Mouse (Mus musculus): Measurements from ENCODE around the gene Sox5. TPM values are rescaled to one million over a fixed set of nuclear protein-coding genes. Genes with fewer than 3 reads are reported as not detected.

Gene Sox5
- polyA plus RNA-seq, 1 experiment from 2014 or later = 23.4 TPM

DNA sequence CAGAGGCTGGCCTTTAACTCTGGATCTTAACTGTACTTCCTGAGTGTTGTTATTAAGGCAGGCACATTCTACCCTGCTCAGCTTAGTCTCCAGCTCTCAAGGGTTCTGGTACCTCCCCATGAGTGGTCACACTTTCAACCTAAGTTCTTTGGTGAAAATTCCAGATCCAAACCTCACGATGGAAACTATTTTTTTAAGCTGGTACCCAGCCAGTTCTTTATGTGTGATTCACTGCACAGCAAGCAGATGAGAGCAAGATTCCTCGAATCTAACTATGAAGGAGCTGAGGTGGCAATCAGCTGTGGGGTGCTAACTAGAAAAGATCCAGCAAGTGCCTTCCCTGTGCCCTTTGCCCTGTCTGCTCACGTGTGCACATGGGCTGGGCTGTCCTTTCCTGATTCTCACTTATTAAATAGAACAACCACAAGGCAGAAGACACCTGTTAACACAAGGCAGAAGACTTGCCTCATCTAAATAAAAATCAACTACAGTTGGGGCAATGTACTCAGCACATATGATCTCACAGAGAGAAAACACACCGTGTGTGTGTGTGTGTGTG lies 118.2 kb downstream of the Sox5 start:
- WGBS = 85% methylated on average over 4 of the region's 4 CpGs
- no peak for ATAC-seq (replicated peaks; ENCODE audit: insufficient number of reproducible peaks, low FRiP score, low TSS enrichment, low read depth)

DNA sequence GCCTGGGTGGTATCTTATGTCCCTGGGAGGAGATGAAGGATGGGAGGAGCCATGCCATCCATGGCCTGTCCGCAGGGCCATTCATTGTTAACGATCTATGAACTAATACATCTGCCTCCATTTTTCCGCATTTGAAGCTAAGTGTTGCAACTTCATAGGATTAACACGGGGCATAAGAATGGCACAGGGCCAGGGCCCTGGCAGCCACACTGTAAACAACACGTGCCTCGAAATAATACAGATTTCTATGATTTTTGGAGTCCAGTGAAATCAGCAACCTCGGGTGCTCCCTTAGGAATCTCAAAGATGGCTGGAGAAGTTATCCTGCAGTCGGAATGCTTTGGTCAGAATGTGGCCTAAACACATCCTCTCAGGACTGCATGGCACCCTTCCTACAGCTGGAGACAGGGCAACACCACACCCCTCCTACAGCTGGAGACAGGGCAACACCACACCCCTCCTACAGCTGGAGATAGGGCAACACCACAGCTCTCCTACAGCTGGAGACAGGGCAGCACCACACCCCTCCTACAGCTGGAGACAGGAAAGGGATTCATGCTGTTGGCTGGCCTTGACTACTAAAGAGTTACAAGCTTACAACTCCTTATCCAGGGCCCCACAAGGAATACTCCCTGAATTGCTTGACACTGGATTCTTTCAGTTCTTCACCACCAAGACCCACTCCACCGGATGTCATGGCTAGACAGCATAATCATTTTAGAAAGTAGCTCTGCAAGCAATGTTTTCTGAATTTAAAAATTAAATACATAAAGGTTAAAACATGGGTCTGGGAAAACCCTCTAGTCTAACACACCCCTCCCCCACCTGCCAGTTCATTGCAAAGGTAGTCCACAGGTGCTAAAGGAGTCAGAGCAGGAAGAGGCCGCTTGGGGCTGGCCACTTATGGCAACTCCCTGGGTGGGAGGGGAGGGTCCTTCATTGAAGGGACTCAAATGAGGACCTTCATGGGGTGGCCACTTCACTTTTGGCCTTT lies 122.4 kb downstream of the Sox5 start:
- no peak overlapping the region for H3K4me3 ChIP-seq (ENCODE audit: low read depth, low read length)
- H3K9me3 ChIP-seq (replicated peaks; ENCODE audit: control insufficient read depth, low read length) = no peaks in the 10 kb centered on the region
- no peaks in the 10 kb centered on the region for H3K27me3 ChIP-seq (ENCODE audit: control insufficient read depth, insufficient read depth, low read length)
- H3K9ac ChIP-seq (replicated peaks; ENCODE audit: low read length) = no peak overlapping the region
- H3K36me3 ChIP-seq (replicated peaks; ENCODE audit: control insufficient read depth, insufficient read depth, low read depth, low read length) = no peaks in the 10 kb centered on the region
- WGBS = 86% methylated on average over 10 of the region's 10 CpGs
- 0 out of 2 replicates have a peak, but pooled peaks have one; percentile 67 for ATAC-seq (replicated peaks; ENCODE audit: insufficient number of reproducible peaks, low FRiP score, low TSS enrichment, low read depth)
- no peak for DNase-seq (ENCODE audit: low spot score)
- H3K4me1 ChIP-seq (ENCODE audit: control insufficient read depth, insufficient read depth, low read length) = peaks cover 2% of the 10 kb centered on the region; the same call in 1 of the 2 replicates
- H3K27ac ChIP-seq (replicated peaks; ENCODE audit: low read depth, low read length) = no peak overlapping the region
- no peak overlapping the region for H3K4me2 ChIP-seq (ENCODE audit: low read depth, low read length)

More for the DNA sequence above, 118.2 kb downstream of the Sox5 start:
- Histone ChIP-seq H3K4me2 (ENCODE audit: low read depth, low read length) (no peak overlapping the region), H3K4me3 (ENCODE audit: low read depth, low read length) (no peak overlapping the region), H3K9me3 (replicated peaks; ENCODE audit: control insufficient read depth, low read length) (no peaks in the 10 kb centered on the region), H3K27me3 (ENCODE audit: control insufficient read depth, insufficient read depth, low read length) (no peaks in the 10 kb centered on the region), H3K4me1 (ENCODE audit: control insufficient read depth, insufficient read depth, low read length) (peaks cover 2% of the 10 kb centered on the region; the same call in 1 of the 2 replicates), H3K36me3 (replicated peaks; ENCODE audit: control insufficient read depth, insufficient read depth, low read depth, low read length) (no peaks in the 10 kb centered on the region), H3K27ac (replicated peaks; ENCODE audit: low read depth, low read length) (no peak overlapping the region), H3K9ac (replicated peaks; ENCODE audit: low read length) (no peak overlapping the region)
- no peak for DNase-seq (ENCODE audit: low spot score)

DNA sequence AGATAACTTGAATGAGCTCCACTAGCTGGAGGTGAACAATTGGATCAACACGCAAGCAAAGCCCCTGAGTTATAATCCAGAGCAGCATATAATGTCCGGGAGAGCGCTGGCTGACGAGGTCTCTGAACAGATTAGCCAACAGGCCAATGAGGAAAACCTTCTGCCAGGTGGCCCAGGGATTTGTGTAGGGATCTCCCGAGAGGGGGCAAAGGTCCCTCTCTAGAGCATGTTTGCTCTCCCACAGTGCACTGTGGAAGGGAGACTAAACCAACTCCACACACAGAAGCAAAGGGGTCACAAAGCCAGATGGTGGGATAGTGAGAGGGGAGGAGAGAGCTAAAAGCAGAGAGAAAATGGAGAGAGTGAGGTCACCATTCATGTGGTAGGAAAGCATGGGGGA lies 128.9 kb downstream of the Sox5 start:
- no peak overlapping the region for H3K4me3 ChIP-seq (ENCODE audit: low read depth, low read length)
- DNase-seq (ENCODE audit: low spot score) = no peak
- no peak overlapping the region for H3K27ac ChIP-seq (replicated peaks; ENCODE audit: low read depth, low read length)
- H3K36me3 ChIP-seq (replicated peaks; ENCODE audit: control insufficient read depth, insufficient read depth, low read depth, low read length) = no peaks in the 10 kb centered on the region
- no peak for ATAC-seq (replicated peaks; ENCODE audit: insufficient number of reproducible peaks, low FRiP score, low TSS enrichment, low read depth)
- 63% methylated on average over 5 of the region's 5 CpGs for WGBS
- H3K9me3 ChIP-seq (replicated peaks; ENCODE audit: control insufficient read depth, low read length) = no peaks in the 10 kb centered on the region
- H3K4me2 ChIP-seq (ENCODE audit: low read depth, low read length) = no peak overlapping the region
- no peaks in the 10 kb centered on the region for H3K4me1 ChIP-seq (ENCODE audit: control insufficient read depth, insufficient read depth, low read length)
- no peak overlapping the region for H3K9ac ChIP-seq (replicated peaks; ENCODE audit: low read length)
- H3K27me3 ChIP-seq (ENCODE audit: control insufficient read depth, insufficient read depth, low read length) = no peaks in the 10 kb centered on the region

DNA sequence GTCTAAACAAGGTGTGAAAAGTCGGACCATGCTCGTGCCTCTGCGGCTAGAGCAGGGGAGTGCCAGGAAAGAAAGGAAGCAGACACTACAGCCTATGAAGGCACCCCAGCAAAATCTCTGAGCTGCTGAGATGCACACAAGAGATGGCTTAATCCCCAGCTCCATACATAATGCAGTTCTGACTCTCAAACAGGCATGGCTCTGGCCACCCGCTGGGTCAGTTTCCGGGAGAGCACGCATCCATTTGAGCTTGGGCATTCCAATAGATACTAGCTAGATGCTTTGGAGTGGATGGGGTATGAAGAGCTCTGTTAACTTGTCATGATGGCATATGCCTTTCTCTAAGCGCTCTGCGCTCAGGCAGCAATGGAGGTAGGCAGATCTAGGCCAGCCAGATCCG lies 132.9 kb downstream of the Sox5 start:
- no peaks in the 10 kb centered on the region for H3K27me3 ChIP-seq (ENCODE audit: control insufficient read depth, insufficient read depth, low read length)
- DNase-seq (ENCODE audit: low spot score) (no peak), ATAC-seq (replicated peaks; ENCODE audit: insufficient number of reproducible peaks, low FRiP score, low TSS enrichment, low read depth) (no peak)
- H3K36me3 ChIP-seq (replicated peaks; ENCODE audit: control insufficient read depth, insufficient read depth, low read depth, low read length) = no peaks in the 10 kb centered on the region
- H3K4me3 ChIP-seq (ENCODE audit: low read depth, low read length) = no peak overlapping the region
- WGBS = 71% methylated on average over 9 of the region's 9 CpGs
- H3K9ac ChIP-seq (replicated peaks; ENCODE audit: low read length) = no peak overlapping the region
- no peaks in the 10 kb centered on the region for H3K4me1 ChIP-seq (ENCODE audit: control insufficient read depth, insufficient read depth, low read length)
- no peaks in the 10 kb centered on the region for H3K9me3 ChIP-seq (replicated peaks; ENCODE audit: control insufficient read depth, low read length)
- H3K4me2 ChIP-seq (ENCODE audit: low read depth, low read length) = no peak overlapping the region
- no peak overlapping the region for H3K27ac ChIP-seq (replicated peaks; ENCODE audit: low read depth, low read length)

DNA sequence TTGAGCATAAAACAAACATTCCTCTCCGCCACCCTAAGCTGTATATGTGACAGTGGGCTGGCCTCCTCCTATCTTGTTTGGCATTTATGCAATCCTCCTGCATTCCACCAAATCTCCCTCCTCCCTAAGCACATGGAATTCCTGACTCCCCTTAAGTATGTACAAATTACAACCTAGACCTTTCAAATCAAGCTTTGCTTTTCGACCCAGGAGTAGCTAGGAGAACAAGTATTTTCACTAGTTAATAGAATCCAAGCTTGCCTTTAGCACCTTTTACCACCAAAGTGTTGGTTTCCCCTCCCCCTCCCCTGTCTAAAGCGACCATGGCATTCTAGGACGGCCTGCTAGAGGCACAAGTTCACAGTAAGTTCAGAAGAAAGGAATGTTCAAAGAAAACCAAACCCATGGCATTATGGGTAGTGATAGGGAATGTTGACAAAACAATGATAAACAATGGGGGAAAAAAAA lies 133.6 kb downstream of the Sox5 start:
- ATAC-seq (replicated peaks; ENCODE audit: insufficient number of reproducible peaks, low FRiP score, low TSS enrichment, low read depth) (no peak), DNase-seq (ENCODE audit: low spot score) (peak; percentile 33)
- 28% methylated on average over 4 of the region's 4 CpGs for whole genome bisulfite sequencing
- Histone ChIP-seq H3K9ac (replicated peaks; ENCODE audit: low read length) (no peak overlapping the region), H3K4me2 (ENCODE audit: low read depth, low read length) (no peak overlapping the region), H3K4me1 (ENCODE audit: control insufficient read depth, insufficient read depth, low read length) (no peaks in the 10 kb centered on the region), H3K9me3 (replicated peaks; ENCODE audit: control insufficient read depth, low read length) (no peaks in the 10 kb centered on the region), H3K4me3 (ENCODE audit: low read depth, low read length) (no peak overlapping the region), H3K36me3 (replicated peaks; ENCODE audit: control insufficient read depth, insufficient read depth, low read depth, low read length) (no peaks in the 10 kb centered on the region), H3K27ac (replicated peaks; ENCODE audit: low read depth, low read length) (no peak overlapping the region), H3K27me3 (ENCODE audit: control insufficient read depth, insufficient read depth, low read length) (no peaks in the 10 kb centered on the region)

DNA sequence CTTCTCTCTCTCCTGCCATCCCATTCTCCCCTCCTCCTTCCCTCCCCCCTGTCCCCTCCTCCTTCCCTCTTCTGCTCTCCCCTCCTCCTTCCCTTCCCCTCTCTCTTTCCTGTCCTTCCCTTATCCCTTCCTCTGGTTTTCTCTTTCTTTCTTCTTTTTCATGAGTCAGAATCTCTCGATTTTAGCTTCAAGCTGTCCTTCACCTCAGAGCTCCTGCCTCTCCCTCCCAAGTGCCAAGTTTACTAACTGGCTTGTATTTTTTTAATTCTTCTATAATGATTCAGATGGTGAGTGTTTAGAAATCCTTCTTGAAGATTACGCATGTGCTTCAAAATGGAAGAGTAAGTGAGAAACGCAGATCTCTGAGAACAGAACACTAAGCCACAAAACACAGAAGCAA lies 135.4 kb downstream of the Sox5 start:
- H3K4me1 ChIP-seq (ENCODE audit: control insufficient read depth, insufficient read depth, low read length) = no peaks in the 10 kb centered on the region
- no peaks in the 10 kb centered on the region for H3K27me3 ChIP-seq (ENCODE audit: control insufficient read depth, insufficient read depth, low read length)
- 91% methylated on average over 3 of the region's 3 CpGs for WGBS
- no peak overlapping the region for H3K9ac ChIP-seq (replicated peaks; ENCODE audit: low read length)
- no peak for ATAC-seq (replicated peaks; ENCODE audit: insufficient number of reproducible peaks, low FRiP score, low TSS enrichment, low read depth)
- DNase-seq (ENCODE audit: low spot score) = no peak
- H3K36me3 ChIP-seq (replicated peaks; ENCODE audit: control insufficient read depth, insufficient read depth, low read depth, low read length) = no peaks in the 10 kb centered on the region
- no peaks in the 10 kb centered on the region for H3K9me3 ChIP-seq (replicated peaks; ENCODE audit: control insufficient read depth, low read length)
- no peak overlapping the region for H3K4me3 ChIP-seq (ENCODE audit: low read depth, low read length)
- H3K27ac ChIP-seq (replicated peaks; ENCODE audit: low read depth, low read length) = no peak overlapping the region
- no peak overlapping the region for H3K4me2 ChIP-seq (ENCODE audit: low read depth, low read length)

DNA sequence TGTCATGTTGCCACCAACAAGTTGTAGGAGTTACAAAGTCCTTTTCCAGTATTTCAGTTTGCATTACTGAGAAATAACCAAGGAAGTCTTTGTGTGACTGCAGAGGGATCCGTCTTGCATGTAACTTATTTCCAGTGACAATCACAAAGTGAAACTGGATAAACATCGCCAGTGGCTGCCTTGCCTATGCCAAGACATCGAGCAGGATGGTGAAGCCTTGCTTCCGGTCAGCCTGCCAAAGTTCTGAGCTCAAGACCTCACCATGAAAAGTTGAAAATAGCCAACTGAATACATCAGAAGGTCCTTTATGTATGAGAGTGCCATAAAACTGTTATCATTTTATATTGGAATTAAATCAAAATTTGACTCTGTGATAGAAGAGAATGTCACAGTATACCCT lies 136.0 kb downstream of the Sox5 start:
- Histone ChIP-seq H3K4me3 (ENCODE audit: low read depth, low read length) (no peak overlapping the region), H3K27me3 (ENCODE audit: control insufficient read depth, insufficient read depth, low read length) (no peaks in the 10 kb centered on the region), H3K4me1 (ENCODE audit: control insufficient read depth, insufficient read depth, low read length) (no peaks in the 10 kb centered on the region), H3K27ac (replicated peaks; ENCODE audit: low read depth, low read length) (no peak overlapping the region), H3K36me3 (replicated peaks; ENCODE audit: control insufficient read depth, insufficient read depth, low read depth, low read length) (no peaks in the 10 kb centered on the region), H3K4me2 (ENCODE audit: low read depth, low read length) (no peak overlapping the region), H3K9ac (replicated peaks; ENCODE audit: low read length) (no peak overlapping the region), H3K9me3 (replicated peaks; ENCODE audit: control insufficient read depth, low read length) (no peaks in the 10 kb centered on the region)
- no peak for ATAC-seq (replicated peaks; ENCODE audit: insufficient number of reproducible peaks, low FRiP score, low TSS enrichment, low read depth)
- DNase-seq (ENCODE audit: low spot score) = no peak
- 89% methylated on average over 4 of the region's 4 CpGs for WGBS

DNA sequence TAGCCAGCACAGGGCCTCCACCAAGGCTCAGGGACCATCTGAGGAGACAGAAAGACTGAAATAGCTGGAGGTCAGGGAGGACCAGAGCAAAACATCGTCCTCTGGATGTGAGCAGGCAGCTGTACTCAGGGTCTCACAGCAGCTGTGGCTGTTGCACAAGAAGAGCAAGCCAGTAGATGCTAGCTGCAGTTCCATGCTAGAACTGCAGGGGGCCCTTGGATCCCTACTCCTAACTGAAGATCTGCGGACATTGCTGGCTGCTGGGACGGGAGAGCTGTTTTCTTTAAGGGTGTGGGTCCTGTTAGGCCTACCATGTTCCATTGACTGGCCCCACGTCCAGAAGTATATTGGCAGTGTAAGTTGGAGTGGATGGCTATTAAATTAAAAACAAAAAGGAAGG lies 137.1 kb downstream of the Sox5 start:
- Histone ChIP-seq H3K9me3 (replicated peaks; ENCODE audit: control insufficient read depth, low read length) (no peaks in the 10 kb centered on the region), H3K36me3 (replicated peaks; ENCODE audit: control insufficient read depth, insufficient read depth, low read depth, low read length) (no peaks in the 10 kb centered on the region), H3K27ac (replicated peaks; ENCODE audit: low read depth, low read length) (no peak overlapping the region), H3K4me1 (ENCODE audit: control insufficient read depth, insufficient read depth, low read length) (no peaks in the 10 kb centered on the region), H3K9ac (replicated peaks; ENCODE audit: low read length) (no peak overlapping the region), H3K27me3 (ENCODE audit: control insufficient read depth, insufficient read depth, low read length) (no peaks in the 10 kb centered on the region), H3K4me2 (ENCODE audit: low read depth, low read length) (no peak overlapping the region), H3K4me3 (ENCODE audit: low read depth, low read length) (no peak overlapping the region)
- WGBS = 55% methylated on average over 4 of the region's 4 CpGs
- DNase-seq (ENCODE audit: low spot score) (peak; percentile 50), ATAC-seq (replicated peaks; ENCODE audit: insufficient number of reproducible peaks, low FRiP score, low TSS enrichment, low read depth) (no peak)
